Mouse (Mus musculus) thymus, adult 2 months (tissue): ENCODE data around the gene Sigmar1.
"Not testable (repeated sequence)": the region's sequence is repeated elsewhere in the genome, so short reads cannot be mapped to it uniquely, and the experiment has no call there.

Source experiments
- CTCF ChIP-seq: fragments of 200-500 bp; IDR thresholded peaks from 2 replicates; pipeline ENCODE4 v1.5.1; 2012; ENCODE audit warnings: mild to moderate bottlenecking, control low read depth, low read length, moderate library complexity, borderline replicate concordance; ENCODE audit not compliant: control insufficient read depth, poor library complexity, insufficient read depth; ENCODE audit errors: extremely low read depth
- POLR2A ChIP-seq: fragments of 200-500 bp; IDR thresholded peaks from 2 replicates; pipeline ENCODE4 v1.6.1; 2012; ENCODE audit warnings: mild to moderate bottlenecking, low read length, control low read depth, moderate library complexity; ENCODE audit not compliant: control insufficient read depth, poor library complexity, insufficient read depth; ENCODE audit errors: extremely low read depth

GRCm38 (mm10) chr4:41696452-41696851, 59.5 kb downstream of the Sigmar1 start:
- not testable (repeated sequence) for TF ChIP-seq CTCF, POLR2A
